Mouse (Mus musculus): ENCODE results near the gene Tcap.

The Tcap gene

DNA sequence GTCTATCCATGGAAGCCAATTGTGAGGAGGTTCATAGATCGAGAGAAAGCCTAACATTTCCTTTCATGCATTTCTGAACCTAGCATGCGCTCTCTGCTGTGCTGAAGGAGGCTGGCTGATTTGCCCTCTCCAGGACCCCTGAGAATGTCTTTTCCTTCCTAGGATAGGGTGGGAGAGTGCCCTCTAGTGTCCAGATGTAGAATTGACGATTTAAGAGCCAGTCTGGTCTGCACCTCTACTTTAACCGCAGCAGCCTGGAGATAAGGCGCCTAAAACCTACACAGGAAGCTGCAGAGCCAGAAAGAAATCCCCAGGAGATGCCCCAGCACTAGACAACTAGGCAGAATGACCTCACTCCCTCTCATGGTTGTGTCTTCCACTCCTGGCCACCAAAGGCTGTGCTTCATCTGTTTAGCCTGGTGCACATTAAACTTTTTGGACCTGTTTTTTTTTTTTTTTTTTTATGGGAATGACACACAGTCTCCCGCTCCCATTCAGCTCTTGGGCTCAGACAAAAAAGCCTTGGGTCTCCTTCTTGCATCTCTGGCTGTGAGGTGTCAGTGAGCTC, 27.8 kb upstream of the Tcap start:
- peak; percentile 90 for DNase-seq (ENCODE audit: low read depth, low spot score)

DNA sequence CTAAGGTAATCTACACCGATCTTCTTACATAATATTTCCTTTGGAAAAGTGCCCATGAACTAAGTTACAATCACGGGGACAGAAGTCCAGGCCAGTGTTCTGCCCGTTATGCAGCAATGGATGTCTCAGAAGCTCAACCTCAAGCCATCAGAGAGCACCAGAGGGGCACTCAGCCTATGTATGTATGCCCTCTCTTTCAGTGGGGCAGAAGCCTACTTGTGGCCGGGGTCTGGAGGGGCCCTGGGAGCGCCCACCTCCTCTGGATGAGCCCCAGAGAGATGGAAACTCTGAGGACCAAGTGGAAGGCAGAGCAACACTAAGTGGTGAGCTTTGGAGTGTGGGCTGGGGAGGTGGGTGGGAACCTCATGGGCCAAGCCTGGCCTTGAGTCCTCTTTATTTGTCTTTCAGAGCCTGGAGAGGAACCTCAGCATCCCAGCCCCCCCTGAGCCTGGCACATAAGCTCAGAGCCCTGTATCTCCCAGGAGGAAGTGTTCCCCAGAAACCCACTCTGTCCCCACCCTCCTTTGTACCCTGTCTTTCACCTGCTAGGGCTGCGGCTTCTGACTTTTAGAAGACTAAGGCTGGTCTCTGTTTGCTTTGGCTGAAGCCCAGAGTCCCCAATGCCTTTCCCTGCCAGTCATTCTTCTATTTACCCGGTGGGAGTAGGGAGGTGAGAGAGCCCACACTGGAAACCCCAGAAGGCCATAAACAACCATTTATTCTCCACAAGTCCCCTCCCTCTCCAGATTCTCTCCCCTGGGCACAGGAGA, 26.8 kb upstream of the Tcap start:
- no peak for DNase-seq (ENCODE audit: low read depth, low spot score)

DNA sequence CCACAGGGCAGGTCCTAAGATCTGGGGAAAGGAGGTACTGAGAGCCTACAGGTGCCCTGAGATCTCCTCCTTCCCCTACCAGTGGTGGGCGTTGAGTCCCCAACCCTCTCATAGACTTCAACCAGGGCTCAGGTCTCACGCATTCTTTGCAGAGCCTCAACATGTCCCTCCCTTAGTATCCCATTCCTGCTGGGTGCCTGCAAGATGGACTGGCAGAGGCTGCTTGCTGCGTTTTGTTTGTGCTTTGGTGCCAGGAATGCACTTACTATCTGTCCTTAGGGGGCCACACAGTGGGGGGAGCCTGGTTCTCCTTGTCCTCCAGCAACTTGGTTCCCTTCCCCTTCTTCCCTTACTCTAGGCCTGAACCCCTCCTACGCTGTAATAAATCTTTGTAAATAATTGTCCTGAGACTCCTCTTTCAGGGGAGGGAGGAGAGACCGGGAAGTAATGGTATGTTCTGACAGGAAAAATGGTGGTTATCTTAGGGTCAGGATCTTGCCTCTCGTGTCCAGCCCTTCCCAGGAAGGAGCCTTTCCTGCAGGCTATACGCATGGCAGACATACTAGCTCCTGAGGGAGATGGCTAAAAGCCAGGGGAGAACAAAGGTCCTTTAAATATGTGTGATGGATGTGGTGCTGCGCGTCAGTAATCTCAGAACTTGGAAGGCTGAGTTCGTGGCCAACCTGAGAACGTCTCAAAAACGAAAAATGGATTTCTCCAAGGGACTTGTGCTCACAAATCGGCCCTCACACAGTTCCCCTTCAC, 26.0 kb upstream of the Tcap start:
- DNase-seq (ENCODE audit: low read depth, low spot score) = no peak

DNA sequence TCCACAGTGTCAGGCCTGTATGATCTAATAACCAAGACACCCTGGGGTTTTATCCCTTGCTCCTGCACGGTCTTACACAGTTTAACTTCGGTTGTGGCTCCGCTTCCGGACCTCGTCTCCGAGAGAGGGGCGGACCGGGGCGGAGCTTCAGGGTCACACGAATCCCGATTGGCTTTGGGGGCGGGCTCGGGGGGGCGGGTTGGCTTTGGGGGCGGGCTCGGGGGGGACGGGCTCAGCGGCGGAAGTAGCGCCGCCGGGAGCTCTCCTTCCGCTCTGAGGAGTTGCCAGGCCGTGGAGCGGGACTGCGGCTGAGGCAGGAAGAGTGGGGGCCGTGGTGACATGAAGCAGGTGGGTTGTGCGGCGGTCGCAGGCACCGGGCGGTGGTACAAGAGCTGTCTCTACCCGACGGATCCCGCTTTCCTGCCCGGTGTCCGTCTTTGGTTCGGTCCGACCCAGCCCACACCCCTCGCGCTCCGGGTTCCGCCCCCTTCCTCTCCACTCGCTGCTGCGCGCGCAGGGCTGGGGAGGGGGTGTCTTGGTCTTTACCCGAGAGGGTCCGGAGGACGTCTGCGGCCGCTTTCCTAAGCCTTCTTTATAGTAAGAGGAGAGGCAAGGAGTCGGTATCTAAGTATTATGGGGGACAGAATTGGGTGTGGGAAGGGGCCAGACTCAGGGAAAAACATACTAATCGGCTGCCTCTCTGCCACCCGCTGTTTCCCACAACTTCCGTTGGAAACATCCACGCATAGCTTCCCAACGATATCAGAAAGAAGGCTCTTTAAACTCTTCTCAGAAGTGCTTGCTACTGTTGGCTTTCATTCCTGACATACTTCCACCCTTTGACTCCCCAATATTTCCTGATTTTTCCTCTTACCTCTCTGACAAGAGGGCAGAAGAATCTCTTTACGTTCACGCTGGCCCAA, 25.2 kb upstream of the Tcap start, which contains the start of gene Stard3:
Stard3 (plus strand) TSS at position 208 of the 923 bp plus-strand sequence.
- DNase-seq (ENCODE audit: low read depth, low spot score) = peak; percentile 96

DNA sequence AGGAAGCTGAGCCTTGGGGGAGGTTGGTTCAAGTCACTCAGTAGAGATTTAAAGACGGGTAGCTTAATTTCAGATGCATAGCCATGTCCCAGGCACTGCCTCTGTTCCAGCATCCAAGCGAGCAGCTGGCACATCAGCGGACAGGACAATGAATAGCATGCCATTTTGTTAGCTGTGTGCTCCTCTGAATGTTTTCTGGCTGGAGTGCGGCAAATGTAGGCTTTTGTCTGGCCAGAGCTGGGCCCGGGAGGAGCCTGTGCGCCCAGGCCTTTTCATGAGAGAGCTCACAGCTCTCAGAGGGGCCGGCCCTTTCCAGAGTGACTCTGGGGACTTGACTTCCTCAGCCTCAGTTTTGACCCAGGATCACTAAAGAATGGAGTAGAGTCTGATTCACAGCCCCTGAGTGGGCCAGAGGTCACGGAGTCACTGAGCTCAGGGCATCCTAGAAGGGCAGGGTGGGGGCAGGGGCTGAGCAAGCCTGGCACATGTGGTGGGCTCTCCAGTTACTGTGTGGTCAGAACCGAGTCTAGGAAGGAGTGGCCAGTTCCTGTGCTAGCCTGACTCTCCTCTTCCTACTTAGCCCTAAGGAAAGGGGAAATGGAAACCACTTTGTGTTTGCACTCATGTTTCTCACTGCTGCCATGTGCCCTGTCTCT, 22.6 kb upstream of the Tcap start:
- no peak for DNase-seq (ENCODE audit: low read depth, low spot score)

DNA sequence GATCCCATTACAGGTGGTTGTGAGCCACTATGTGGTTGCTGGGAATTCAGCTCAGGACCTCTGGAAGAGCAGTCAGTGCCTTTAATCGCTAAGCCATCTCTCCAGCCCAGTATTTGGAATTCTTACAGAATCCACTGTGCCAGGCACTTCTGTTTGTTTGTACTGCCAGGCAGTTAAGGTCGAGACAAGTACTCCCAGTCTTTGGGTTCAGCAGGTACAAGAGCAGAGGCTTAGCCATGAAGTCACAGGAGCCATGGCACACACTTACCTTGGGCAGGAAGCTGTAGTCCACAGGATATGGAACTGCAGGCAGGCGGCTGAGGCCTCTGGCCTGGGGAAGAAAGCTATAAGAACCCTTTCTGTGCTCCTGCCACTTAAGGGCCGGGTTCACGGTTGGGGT, 19.8 kb upstream of the Tcap start:
- DNase-seq (ENCODE audit: low read depth, low spot score) = no peak

DNA sequence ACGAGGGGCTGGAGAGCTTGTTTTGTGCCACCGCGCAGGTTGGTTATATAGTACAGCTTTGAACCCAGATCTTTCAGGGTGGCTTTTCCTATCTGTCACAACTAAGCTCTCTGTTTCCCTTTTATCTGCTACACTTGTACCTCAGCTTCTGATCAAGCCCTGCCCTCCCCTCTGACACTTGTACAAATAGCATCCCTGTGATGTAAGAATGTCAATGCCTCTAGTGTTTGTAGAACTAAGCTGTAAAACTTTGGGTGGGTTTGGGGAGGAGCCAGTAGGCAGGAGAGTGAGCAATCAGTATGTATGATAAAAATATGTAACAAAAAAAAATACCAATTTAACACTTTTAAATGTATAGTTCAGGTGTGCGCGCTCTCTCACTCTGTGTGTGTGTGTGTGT, 19.2 kb upstream of the Tcap start:
- DNase-seq (ENCODE audit: low read depth, low spot score) = no peak

DNA sequence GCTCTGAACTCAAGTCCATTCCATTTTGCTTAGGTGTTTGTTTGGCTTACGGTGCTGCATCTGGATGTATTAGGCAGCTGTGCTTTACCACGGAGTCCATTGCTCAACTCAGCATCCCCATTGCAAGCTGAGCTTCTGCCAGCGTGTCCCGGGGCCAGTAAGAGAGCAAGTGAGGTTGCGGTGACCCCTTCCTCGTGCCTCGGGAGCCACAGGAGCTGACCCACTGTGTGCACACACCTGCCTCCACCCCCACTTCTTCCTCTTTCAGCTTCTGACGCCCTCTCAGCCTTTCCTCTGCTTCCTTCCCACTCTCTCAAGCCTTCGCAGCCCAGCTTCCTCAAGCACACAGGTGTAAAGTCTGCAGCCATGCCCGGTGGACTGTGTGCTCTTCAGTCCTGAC, 17.3 kb upstream of the Tcap start:
- no peak for DNase-seq (ENCODE audit: low read depth, low spot score)

DNA sequence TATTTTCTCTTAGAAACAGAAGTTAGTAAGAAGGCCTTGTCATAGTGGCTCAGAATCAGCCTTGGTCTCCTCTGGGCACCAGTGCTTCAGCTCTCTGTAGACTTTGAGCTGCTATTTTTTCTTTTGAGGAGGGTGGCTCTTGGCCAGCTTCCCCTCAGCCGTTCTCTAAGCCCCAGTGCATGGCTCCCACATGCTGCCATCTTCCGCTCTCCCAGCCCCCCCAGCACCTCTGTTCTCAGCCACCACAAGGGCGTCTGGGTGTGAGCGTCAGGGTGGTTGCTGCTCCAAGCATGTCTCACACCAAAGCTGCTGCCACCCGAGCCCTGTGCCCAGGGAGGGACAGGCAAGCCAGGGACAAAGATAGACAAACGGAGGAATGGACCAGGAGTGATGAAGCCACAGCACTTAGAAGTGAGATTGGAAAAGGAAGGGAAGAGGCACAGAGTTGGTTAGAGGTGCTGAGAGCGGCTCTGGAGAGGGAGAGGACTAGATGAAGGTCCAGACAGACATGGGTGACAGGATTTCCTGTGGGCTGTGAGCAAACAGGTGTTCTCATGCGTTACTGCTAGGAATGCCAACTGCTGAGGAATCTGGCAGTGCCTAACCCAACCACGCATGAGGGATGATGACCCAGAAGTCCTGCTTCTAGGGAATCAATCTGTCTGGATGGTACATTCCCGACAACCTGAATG, 16.3 kb upstream of the Tcap start:
- no peak for DNase-seq (ENCODE audit: low read depth, low spot score)

DNA sequence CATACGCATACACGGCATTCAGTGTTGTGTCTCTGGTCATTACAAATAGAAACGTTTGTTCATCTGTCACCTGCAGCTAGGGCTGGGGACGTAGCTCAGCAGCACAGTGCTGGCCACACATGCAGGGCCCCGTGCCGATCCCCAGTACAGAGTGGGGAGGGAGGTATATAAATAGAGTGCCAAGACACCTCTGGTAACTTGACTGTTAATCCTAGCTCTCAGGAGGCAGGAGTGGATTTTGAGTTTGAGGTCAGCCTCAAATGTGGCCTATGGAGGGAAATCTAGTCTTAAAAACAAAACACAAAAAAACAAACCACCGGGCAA, 15.8 kb upstream of the Tcap start:
- DNase-seq (ENCODE audit: low read depth, low spot score) = no peak

DNA sequence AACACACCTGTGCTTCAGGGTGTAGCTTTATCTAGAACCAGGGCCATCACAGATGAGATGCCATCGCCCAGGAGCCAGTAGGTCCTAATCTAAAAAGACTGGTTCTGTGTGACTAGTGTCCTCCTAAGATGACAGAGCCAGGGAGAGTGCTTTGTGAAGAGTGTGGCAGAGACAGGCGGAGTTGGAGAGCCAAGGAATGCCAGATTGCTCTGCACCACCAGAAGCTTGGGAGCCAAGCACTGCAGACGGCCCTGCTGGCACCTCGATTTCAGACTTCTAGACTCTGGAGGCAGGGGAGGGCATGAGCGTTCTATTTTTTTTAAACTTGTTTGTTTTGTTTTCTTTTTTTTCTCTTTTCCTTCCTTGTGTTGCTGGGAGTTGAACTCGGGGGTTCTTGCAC, 14.3 kb upstream of the Tcap start:
- no peak for DNase-seq (ENCODE audit: low read depth, low spot score)

DNA sequence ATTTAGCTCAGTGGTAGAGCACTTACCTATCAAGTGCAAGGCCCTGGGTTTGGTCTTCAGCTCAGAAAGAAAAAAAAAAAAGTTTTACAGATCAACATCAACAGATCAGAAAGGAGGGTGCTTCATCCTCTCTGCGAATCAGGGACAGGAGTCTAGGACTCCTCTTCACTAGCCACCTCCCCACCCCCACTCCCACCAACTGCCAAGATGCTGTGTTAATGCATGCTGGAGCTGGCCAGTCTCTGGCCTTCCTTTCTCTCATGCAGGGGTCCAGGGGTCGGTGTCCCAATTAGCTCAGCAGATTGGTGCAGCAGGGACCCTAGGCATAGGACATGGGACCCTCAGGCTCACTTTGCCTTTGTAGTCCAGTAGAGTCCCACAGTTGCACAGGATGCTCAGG, 13.0 kb upstream of the Tcap start:
- DNase-seq (ENCODE audit: low read depth, low spot score) = no peak

DNA sequence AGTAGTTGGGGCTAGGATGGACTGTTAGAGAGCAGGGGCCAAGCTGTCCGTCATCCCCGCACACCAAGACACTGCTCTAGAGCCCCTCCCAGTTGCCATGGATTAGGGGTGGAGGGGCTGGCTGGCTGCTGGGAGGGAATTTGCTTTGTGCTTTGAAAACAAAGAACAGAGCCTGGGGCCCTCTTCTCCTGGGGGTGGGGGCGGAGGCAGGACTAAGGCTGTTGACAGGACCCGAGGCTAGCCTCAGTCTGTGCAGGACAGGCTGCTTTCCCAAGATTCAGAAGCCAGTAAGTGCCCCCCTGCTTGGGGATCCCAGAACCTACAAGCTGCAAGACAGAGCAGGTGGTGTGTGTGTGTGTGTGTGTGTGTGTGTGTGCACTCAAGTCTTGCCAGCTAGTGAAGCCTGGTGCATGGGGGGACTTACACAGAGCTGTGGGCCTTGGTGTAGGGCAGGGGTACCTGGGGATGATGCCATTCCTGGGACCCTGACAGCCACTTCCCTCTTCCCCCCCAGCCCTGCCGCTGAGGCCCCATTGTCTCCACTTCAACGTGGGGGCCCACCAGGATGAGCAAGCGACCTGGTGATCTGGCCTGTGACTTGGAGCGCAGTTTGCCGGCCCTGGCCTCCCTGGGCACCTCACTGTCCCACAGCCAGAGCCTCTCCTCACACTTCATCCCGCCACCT, 11.9 kb upstream of the Tcap start:
- DNase-seq (ENCODE audit: low read depth, low spot score) = peak; percentile 86

DNA sequence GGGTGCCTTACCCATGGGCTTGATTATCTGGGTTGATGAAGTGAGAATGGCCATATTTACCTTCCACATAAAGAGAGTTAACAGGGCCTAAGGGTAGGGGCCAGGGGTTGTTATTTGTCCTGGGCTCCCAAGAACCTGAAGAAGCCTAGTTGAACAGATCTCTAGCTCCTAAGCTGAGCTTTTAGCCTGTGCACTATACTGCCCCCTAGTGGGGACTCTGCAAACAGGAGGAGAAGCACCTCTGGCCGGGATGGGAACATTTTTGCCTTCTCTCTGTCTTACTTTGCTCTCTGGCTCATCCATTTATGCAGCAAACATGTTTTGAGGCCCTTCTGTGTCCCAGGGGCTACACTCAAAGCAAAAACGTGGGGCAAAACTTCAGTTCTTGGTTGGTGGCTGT, 11.2 kb upstream of the Tcap start:
- peak; percentile 81 for DNase-seq (ENCODE audit: low read depth, low spot score)

DNA sequence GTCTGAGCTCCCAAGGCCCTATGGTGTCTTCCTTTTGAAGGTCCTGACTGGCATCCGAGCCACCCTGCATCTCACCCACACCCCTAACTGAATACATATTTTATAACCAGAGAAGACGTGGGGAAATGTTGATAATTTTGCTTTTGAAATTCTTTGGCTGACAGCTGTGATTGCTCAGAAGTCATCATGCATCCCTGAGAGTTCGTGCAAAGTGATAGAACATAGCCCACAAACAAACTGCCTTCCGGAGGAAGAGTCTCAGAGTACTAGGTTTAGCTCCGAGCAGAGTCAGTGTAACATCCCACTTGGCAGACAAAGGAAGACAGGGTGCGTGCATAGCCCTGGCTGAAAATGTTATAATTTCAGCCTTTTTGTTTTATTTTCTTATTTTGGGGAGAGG, 10.4 kb upstream of the Tcap start:
- no peak for DNase-seq (ENCODE audit: low read depth, low spot score)

DNA sequence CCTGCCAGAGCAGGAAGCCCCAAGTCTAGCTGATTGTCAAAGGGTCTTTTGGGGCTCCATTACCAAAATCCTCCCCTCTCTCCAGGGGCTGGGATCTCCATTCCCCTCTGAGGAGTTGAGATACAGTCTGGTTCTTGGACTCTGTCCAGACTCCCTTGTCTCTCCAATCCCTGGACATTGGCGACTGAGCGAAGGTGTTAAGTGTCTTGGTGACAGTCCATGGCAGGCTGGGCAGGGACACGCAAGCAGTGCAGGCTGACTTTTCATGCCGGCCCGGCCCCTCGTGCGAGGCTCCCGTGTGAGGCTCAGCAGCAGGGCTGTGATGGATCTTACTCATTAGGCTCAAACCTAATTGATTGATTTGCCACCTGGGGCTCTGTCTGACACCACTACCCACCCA, 9.3 kb upstream of the Tcap start:
- no peak for DNase-seq (ENCODE audit: low read depth, low spot score)

DNA sequence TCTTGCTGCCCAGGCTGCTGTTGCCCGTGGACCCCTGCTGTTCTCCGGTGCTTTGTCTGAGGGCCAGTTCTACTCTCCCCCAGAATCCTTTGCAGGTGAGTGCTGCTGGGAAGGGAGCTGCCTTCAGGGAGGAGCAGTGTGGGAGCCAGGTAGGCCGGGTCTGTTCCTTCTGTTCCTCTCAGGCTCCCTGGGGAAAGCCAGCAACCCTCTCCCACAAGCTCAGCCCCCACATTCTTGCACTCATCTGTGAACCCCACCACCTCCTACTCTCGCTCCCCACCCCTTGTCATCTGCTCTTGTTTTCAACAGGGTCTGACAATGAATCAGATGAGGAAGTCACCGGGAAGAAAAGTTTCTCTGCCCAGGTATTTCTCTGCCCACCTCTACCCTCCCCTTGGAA, 6.9 kb upstream of the Tcap start:
- no peak for DNase-seq (ENCODE audit: low read depth, low spot score)

DNA sequence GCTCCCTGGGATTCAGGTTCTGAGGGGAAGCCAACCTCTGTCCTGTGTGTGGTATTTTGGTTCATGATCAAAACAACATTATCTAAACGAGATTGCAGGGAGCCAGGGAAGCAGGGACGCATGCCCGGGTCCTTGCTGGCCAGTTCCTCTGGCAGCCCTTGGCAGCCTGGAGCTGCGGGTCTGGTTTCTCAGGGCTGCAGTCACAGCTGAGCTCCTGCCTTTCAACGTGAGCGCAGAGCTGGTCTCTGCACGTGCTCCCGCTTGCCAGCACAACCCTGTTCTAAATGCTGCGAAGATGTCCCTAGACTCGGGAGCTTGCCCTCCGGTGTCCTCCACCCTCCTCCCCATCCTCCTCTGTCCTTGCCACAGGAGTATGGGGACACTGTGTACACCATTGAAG, 5.8 kb upstream of the Tcap start:
- DNase-seq (ENCODE audit: low read depth, low spot score) = no peak

DNA sequence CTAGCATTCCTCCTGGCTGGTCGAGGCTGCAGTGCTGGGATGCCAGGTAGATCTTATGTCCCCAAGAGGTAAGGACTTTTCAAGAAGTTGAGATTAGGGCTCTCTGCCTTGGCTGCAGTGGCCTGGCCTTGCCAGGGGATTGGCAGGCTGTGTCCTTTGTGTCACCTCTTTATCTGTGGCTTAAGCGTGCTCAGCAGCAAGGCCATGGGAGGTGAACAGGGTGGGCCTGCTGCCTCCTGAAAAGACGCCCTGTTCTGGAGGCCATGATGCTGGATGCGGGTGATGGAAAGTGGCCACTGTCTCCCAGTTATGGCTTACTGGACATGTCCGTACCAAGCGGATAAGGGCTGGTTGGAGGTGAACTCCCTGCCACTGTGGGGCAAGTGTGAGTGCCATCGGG, 4.2 kb upstream of the Tcap start:
- no peak for DNase-seq (ENCODE audit: low read depth, low spot score)

DNA sequence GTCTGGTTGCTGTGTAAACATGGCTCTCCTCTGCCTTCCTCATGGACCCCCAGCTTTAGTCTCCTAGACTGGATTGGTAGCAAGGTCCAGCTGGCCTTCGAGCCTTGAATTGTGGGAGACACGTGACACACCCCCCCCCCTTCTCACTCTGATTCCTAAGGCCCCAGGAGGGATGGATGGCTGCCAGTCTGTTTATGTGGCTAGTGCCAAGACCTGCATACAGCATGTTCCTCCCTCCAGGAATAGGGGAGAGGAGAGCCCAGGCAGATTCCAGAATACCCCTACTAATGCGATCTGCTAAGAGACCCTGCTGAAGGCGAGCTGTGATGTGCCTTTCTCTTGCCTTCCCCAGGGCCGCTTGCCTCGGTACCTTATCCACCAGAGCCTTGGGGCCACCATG, 3.5 kb upstream of the Tcap start:
- DNase-seq (ENCODE audit: low read depth, low spot score) = no peak

Measured in ZHBTc4 (cell line).